Mouse (Mus musculus) gastrocnemius, postnatal 14 days (tissue): ENCODE measurements around the gene Oprm1. TPM values are rescaled to one million over a fixed set of nuclear protein-coding genes. Genes with fewer than 3 reads are reported as not detected.
"Not testable (repeated sequence)": the region's sequence is repeated elsewhere in the genome, so short reads cannot be mapped to it uniquely, and the experiment has no call there.

Experiments
- DNase-seq: peaks from one replicate; pipeline ENCODE4 v3.0.0; 2021; ENCODE audit warnings: mixed read lengths
- intact Hi-C: fragments of 180-260 bp; cut with DNase I; formaldehyde crosslinking; loops from one replicate; pipeline ENCODE4 v1.15.1; 2025; ENCODE audit warnings: low total_unique reads
- long read RNA-seq, 2 experiments: library from polyadenylated mRNA; stranded (forward); transcript quantifications; one replicate each; pipeline ENCODE4 v2.0.0; 2021
- total RNA-seq, 2 experiments: library from RNA; stranded (reverse); gene quantifications; 2 replicates each; pipeline ENCODE4 v1.2.3; 2021

Oprm1 gene
- total RNA-seq: not detected
- long read RNA-seq, experiment 1: 0 reads
- long read RNA-seq, experiment 2: 0 reads

DNA sequence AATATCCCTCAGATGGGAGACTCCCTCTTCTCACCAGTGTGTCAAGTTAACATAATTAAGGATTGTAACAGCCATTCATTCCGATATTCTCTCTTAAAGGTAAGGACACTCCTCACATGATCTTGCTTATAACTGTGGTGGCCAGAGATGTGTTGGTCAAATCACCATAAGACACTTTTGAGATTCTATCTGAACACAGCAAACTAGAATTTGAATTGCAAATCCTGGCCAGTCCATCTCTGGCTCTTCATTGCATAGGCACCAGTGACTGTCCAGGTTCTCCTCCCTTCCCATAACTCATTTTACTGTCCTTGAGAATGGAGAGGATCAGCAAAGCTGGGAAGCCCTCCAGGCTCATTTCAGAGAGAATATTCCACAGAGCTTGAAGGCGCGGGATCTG, at the start of gene Oprm1:
TSS of gene Oprm1 (plus strand) at position 301 of the 400 bp plus-strand sequence.
- no peak for DNase-seq
- intact Hi-C loops: no loop called here

DNA sequence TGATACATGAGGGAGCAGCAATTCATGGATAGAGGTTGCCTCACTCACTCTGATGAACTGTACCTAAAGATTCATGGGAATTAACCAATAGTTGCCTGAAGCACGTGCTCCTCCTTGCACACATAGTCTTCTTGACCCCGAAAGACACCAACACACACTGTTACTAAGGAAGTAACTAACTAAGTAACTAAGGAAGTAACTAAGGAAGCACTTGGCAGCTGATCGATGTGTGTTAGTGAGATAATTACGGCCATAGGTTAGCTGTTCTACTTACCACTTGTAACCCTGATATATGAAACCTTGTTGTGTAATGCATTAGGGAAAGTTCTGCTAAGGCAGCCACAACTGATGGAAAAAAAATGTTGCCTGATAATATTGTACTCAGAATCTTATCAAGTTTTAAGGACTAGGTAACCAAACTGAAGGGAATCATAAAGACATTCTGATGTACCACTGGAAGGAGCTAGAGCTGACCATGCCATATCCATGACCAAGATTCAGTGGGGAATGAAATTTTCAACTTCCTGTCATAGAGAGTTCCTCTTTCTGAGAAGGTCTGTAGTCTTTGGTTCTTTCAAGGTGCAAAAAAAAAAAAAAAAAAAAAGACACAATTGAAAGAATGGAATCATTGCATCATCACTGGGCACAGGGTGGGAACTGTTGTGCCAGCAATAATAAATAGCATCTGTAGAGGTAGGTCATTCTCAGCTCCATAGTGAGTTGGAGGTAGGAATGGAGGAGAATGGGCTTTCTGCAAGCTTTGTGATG, 40.9 kb upstream of the Oprm1 start:
- DNase-seq: no peak
- intact Hi-C loops: no loop called here

DNA sequence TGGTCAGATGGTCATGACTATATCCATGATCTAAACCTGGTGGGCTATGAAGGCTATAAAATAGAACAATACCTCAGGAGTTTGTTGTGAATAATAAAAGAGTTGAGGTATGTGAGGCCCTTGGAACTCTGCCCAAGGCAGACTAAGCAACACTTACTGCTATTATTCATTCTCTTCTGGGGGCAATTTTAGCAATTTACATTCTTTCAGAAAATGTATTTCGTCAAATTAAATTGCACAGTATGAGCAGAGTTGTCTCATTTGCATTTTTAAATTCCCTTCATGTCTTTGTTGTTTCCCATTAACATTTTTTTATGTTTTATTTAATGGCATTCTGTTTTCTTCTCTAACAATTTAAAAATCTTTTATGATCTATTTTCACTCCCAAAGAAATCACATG, 34.5 kb upstream of the Oprm1 start:
- DNase-seq: no peak
- intact Hi-C loops: no loop called here

DNA sequence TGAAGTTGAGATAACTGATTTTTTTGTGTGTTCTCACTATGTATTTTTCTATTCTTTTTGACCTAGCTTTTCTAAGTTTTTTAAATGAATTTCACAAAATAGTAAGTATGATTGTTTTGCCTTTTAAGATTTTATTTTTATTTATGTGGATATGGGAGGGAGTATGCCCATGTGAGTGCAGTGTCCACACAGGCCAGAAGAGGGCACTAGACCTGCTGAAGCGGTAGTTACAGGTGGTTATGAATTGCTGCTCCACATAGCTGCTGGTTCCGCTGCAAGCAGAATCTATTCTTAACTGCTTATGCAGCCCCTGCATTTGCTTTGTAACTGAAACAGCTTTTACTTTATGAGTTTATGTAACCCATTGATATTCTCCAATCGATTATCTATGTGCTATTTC, 29.8 kb upstream of the Oprm1 start:
- intact Hi-C loops: no loop called here

DNA sequence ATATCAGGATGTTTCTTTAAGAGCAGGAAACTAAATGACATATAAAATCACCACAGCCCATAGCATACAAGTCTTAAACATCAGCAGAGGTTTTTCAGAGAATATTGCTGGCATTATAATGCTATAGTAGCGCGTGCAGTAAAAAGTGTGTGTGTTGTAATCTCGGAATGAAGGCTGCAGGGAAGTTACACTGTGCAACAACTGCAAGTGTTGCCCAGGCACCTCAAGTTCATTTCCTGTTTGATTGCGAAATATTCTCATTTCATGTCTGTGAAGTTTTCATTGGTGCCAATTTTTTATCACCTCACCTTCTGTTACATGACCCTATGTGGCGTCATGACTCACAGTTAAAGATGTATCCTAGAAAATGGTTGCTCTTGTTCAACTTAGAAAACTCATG, 4.9 kb upstream of the Oprm1 start:
- no peak for DNase-seq
- intact Hi-C loops: no loop called here

More for the DNA sequence above, 29.8 kb upstream of the Oprm1 start:
- no peak for DNase-seq

DNA sequence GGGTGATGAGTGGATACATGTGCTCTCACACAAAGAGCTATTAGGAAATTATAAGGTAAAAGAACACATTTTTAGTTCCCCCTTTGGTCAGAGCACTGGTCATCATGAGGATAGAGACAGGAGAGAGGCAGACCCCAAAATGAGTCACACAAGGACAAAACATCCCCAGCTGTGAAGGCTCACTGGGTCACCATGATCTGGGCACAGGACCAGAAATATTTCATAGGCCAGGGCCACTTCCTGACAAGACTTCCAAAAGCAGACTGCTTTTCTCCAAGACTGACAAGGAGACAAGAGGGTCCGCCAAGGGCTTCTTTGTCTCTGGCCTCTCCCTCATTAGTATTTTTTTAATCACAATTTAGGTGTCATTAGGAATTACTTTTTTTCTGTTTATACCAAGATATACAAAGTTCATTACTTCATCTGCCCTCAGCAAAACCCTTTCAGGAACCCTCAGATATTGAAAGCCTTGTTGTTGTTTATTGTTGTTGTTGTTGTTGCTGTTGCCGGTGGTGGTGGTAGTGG, 3.0 kb downstream of the Oprm1 start, which contains the start of gene Gm10945:
TSS of gene Gm10945 (minus strand) at position 475 of the 525 bp plus-strand sequence.
- no peak for DNase-seq
- intact Hi-C loops: no loop called here

DNA sequence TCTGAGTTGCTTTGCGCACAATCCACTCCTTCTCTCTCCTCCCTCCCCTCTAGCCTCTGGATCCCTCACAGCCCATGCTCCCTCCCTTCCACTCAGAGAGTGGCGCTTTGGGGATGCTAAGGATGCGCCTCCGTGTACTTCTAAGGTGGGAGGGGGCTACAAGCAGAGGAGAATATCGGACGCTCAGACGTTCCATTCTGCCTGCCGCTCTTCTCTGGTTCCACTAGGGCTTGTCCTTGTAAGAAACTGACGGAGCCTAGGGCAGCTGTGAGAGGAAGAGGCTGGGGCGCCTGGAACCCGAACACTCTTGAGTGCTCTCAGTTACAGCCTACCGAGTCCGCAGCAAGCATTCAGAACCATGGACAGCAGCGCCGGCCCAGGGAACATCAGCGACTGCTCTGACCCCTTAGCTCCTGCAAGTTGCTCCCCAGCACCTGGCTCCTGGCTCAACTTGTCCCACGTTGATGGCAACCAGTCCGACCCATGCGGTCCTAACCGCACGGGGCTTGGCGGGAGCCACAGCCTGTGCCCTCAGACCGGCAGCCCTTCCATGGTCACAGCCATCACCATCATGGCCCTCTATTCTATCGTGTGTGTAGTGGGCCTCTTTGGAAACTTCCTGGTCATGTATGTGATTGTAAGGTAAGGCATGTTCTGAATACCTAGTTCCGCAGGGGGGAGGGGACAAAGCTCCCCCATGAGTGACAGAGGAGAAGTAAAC, 30.4 kb downstream of the Oprm1 start:
- DNase-seq: peak; percentile 14
- intact Hi-C loops: no loop called here

DNA sequence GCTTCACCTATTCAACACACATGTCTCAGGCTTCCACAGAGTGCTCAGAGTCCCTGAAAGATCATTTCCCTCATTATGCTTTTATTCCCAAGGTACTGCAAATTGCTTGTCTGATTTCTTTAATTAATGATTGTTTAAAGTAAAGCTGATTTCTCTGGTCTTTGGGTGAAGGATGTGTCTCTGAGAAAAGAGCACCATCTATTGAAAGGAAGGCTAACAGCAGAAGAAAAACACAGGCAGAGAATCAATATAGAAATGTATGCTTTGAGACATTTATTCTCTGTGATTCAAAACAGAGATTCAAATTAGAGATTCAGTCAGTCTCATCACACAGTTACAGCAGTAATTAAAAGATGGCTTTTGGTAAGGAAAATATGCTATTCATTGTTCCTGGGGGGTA, 31.9 kb downstream of the Oprm1 start:
- no peak for DNase-seq
- intact Hi-C loops: no loop called here

DNA sequence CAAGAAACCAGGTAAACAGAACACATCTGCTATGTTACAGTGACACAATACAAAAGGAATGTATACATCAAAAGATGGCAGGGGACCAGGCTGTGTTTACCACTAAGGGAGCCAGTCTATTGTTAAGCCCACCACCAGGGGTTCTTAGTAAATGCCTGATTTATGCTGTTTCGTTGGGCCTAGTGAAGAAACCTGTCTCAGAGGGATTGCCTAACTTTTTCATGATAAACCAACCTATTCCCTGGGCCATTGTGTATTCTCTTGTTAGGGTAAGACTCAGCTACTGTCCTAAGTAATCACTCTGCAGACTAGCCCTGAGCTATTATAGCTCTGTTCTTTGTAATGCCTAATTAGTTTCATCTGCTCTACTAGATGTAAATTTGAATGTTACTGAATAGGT, 62.3 kb downstream of the Oprm1 start:
- intact Hi-C loops: no loop called here
- DNase-seq: no peak

DNA sequence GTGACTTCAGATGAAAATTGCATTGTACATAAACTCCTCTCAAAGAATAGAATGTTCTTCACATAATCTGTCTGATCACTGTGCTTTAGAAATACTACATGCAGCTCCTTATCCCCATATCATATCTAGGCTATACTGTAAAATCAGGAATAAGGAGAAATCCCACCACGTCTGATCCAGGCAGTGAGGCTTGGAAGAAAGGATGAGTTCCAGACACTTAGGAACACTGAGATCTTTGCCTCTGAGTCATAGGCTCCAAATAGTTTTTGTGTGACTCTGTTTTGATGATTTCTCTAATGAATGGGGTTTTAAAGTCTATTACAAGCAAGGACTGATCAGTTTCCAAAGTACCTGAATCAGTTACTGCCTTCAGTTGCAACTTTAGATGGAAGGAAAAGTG, 83.9 kb downstream of the Oprm1 start:
- intact Hi-C loops: no loop called here
- no peak for DNase-seq

DNA sequence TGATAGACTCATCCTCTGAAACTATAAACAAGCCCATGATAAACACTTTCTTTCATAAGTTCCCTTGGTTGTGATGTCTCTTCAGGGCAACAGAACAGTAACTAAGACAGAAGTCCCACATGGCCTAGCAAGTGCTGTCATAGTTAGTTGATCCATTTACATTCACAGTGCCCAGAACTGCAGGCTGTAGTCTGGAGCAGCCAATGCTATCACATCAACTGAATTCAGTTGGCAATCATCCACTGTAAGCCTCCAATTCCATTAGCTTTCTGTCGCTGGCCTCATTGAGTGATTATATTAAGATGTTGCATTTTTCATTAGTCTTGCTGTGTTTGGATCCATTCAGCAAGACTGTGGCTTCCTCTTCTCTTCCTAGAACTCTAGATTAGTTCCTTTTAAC, 88.0 kb downstream of the Oprm1 start:
- intact Hi-C loops: no loop called here
- no peak for DNase-seq

DNA sequence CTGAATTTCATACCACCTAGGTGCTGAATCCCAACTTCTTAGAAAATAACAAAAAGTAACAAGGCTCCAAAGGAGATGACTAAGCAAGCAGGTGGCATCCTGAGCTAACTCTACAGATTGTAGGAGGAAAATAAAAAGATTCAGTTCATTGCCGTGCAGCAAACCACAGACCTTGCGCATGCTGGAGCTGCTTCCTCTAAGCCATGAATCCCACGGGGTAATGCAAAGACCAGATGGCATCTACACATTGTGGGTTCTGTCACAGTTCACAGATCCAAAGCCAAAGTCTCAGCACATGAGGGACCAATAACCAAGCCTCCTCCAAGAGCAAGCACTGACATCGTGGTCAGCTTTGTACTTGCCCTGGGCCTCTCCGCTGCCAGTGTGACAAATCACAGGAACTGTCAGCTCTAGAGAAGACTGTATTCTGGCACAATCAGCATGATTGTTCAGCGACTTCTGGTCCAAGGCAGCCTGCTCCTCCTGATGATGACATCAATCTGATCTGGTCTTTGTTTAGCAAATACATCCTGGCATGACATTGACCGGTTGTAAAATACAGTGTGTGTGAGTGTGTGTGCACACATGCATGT, 90.0 kb downstream of the Oprm1 start:
- DNase-seq: no peak
- intact Hi-C loops: no loop called here

DNA sequence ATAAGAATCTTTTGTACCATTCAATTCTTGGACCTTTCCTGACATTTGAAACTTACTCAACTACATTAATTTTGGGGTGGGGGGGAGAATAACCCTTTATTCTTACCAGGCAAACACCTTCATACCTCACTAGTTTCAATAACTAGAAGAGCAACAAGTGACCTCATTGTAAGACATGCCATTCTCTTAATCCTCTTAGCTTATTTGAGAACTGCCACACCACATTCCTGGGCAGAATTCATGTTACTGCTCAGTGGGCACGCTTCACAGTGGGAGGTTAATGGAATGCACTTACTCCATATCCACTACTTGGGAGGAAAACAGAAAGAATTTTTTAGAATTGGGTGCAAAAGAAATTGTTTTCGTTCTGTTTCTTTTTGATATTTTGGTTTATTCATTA, 90.5 kb downstream of the Oprm1 start:
- intact Hi-C loops: no loop called here
- no peak for DNase-seq

DNA sequence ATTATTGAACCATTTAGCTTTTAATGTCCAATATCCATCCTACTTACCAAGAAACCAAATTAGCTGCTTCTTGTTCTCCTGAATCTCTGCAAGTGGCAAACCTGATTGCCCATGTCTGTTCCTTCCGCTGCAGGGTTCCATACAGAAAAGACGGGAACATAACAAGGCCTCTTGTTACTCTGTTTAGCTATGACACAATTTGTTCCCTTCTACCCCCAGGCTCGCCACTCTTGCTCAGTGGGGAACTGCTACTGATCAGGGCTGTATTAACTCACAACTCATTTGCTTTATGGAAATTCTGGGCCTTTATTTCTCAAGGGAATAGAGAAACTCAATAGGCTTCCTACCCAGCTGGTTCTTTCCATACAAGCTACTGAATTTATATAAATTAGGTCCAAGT, 97.5 kb downstream of the Oprm1 start:
- no peak for DNase-seq
- intact Hi-C loops: no loop called here

DNA sequence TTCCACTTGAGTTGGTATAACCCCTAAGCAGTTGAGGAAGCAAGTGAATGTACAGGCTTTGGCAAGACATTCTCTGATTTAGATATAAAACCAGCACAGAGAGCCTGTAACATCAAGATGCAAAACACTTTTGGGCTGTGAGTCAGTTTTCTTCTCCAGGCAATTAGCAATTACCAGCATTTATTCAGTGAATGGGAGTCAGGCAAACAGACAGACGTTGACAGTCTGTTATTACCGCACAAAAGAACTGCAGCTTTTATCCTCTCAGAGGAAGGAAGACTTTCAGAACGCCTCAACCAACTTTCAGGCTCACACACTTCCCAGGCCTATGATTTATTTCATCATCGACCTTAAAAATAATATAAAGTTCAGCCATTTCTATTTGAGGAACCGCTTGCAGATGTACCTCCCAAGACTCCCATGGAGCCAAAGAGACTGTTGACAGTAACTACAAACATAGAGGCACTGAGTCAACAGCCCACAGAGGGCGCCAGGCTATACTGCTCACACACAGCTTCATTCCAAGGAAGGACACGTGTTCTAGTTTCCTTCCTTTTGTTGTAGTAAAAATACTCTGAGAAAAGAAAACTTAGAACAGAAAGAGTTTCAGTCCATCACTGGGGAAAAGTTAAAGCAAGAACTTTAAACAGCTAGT, 113.2 kb downstream of the Oprm1 start:
- DNase-seq: no peak
- intact Hi-C loops: no loop called here

DNA sequence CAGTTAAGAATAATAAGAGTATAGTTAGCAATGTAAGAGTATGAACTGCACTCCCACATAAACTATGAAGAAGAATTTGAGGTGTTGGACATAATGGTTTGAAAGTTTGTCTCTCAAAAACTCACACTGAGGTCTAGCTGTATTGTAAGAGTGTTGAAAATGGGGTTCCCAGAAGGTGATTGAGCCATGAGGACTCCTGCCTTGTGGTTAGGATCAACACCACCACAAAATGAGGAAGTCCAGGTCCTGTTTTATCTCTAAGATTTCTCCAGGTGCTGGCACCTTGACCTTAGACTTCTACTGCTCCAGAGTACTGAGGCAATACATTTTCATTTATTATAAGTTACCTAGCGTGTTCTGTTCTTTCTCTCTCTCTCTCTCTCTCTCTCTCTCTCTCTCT, 115.6 kb downstream of the Oprm1 start:
- intact Hi-C loops: no loop called here
- no peak for DNase-seq

DNA sequence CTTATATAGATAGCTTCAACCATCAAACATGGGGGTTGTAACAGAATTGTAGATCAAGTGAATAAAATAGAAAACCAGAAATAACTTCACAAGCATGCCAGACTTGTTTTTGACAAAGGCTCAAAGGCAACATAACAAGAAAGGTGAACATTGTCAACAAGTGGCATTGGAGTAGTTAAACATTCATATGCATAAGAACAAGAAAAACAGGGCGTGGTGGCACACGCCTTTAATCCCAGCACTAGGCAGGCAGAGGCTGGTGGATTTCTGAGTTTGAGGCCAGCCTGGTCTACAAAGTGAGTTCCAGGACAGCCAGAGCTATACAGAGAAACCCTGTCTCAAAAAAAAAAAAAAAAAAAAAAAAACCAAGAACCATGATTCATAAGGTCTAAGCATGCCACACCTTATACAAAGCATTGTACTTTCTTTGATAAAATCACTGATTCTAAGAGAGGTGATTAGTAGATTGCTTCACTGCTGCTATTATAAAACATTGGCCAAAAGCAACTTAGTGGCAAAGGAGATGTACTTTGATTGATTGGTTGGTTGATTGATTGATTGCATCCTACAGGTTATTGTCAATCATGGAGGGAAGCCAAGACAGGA, 120.1 kb downstream of the Oprm1 start:
- DNase-seq: no peak

DNA sequence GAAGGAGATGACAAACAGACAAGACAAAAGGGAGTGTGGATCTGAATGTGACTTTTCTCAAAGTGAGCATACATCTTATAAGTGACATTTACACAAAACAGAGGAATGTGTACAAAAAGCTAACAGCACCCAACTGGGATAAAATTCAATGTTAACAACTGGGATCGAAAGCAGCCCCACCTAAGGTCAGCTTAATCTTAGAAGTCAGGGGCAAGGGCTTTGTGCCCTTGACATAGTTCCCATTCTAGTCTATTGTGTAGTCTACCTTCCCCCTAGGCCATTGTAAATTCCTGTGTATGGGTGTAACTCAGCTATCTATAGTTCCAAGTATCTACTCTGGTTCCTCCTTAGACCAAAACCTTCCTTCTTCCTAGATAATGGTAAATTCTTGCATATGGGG, 123.7 kb downstream of the Oprm1 start:
- intact Hi-C loops: loop anchor here (10.0 kb wide), 1 partner anchor 193 kb away; no protein-coding TSS in a partner anchor

More for the DNA sequence above, 120.1 kb downstream of the Oprm1 start:
- intact Hi-C loops: no loop called here

DNA sequence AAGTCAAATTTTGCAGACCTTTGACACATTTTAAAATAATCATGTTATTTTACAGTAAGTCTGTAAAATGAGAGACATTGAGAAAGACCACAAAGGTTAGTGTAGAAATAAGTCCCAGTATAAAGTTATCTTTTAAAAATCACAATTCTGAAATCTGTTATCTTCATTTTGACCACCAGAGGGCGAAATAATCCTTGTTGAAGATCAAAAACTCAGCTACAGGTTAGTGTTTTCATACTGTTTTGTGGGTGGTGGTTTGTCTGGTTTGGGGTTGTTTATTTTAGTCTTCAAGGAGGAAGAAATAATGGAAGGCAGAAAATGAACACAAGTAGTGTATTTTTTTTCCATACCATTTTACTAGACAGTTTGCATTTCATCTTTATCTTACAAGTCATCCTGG, 127.2 kb downstream of the Oprm1 start:
- intact Hi-C loops: loop anchor here (10.0 kb wide), 1 partner anchor 189 kb away; no protein-coding TSS in a partner anchor
- no peak for DNase-seq

More for the DNA sequence above, 123.7 kb downstream of the Oprm1 start:
- not testable (repeated sequence) for DNase-seq
